Mouse (Mus musculus) left cerebral cortex, postnatal 14 days (tissue): Measurements from ENCODE around the gene Btbd2. TPM values are rescaled to one million over a fixed set of nuclear protein-coding genes. Genes with fewer than 3 reads are reported as not detected.
A peak's percentile ranks its signal among the peaks of the same experiment; 100 is the strongest.

Experiments used
- DNase-seq, 2 experiments: peaks; one replicate each; pipeline ENCODE4 v3.0.0; 2021 to 2022; ENCODE audit warnings: low spot score in 2 of 2, mixed read lengths in 1 of 2
- intact Hi-C: fragments of 180-260 bp; cut with DNase I; formaldehyde crosslinking; loops from one replicate; pipeline ENCODE4 v1.15.1; 2025
- long read RNA-seq, 2 experiments: library from polyadenylated mRNA; stranded (forward); transcript quantifications; one replicate each; pipeline ENCODE4 v2.0.0; 2021
- total RNA-seq, 2 experiments: library from RNA; stranded (reverse); gene quantifications; 2 replicates each; pipeline ENCODE4 v1.2.3; 2021

Btbd2 gene
- total RNA-seq: 10 to 100 TPM; 88.3 to 93.5 TPM
- long read RNA-seq, experiment 1, transcript Btbd2-202 (9 exons, 2,449 nt): major isoform, 135 of 195 reads
- long read RNA-seq, experiment 1, partial matches to known transcripts: 10 of 195 reads
- long read RNA-seq, experiment 1, other reads (novel, unspliced or antisense): 50 of 195 reads
- long read RNA-seq, experiment 2, transcript Btbd2-202 (9 exons, 2,449 nt): major isoform, 127 of 174 reads
- long read RNA-seq, experiment 2, partial matches to known transcripts: 5 of 174 reads
- long read RNA-seq, experiment 2, other reads (novel, unspliced or antisense): 42 of 174 reads

GRCm38 (mm10) chr10:80656863-80657623 is at the start of gene Btbd2:
Btbd2 (minus strand) TSS chr10:80657071.
- intact Hi-C loops: loop anchor here (2.0 kb wide), 1 partner anchor 18 kb away; no protein-coding TSS in a partner anchor
- DNase-seq: no peak

- intact Hi-C loops: no loop called here
- no peak for DNase-seq
Observed at GRCm38 (mm10) chr10:80705479-80705878, 48.6 kb upstream of the Btbd2 start.

GRCm38 (mm10) chr10:80705033-80705432 is 48.2 kb upstream of the Btbd2 start:
- DNase-seq: no peak
- intact Hi-C loops: no loop called here

GRCm38 (mm10) chr10:80704418-80704817 is 47.5 kb upstream of the Btbd2 start:
- DNase-seq: no peak
- intact Hi-C loops: no loop called here

- intact Hi-C loops: no loop called here
Observed at GRCm38 (mm10) chr10:80703643-80704042, 46.8 kb upstream of the Btbd2 start.

GRCm38 (mm10) chr10:80702536-80703390 is 45.9 kb upstream of the Btbd2 start:
- peak; percentile 94 to 98 for DNase-seq
- intact Hi-C loops: no loop called here

More at GRCm38 (mm10) chr10:80703643-80704042, 46.8 kb upstream of the Btbd2 start:
- no peak for DNase-seq

GRCm38 (mm10) chr10:80701721-80702535 is 45.1 kb upstream of the Btbd2 start, which contains the start of the genes Mob3a and Izumo4:
Mob3a (minus strand) TSS chr10:80701977.
Izumo4 (plus strand) TSS chr10:80702184.
- intact Hi-C loops: no loop called here
- peak; percentile 99 for DNase-seq

- intact Hi-C loops: no loop called here
- DNase-seq: no peak
Observed at GRCm38 (mm10) chr10:80700732-80701131, 43.9 kb upstream of the Btbd2 start.

GRCm38 (mm10) chr10:80700038-80700504 is 43.2 kb upstream of the Btbd2 start:
- no peak for DNase-seq
- intact Hi-C loops: no loop called here

- no peak for DNase-seq
- intact Hi-C loops: no loop called here
Observed at GRCm38 (mm10) chr10:80698605-80699004, 41.7 kb upstream of the Btbd2 start.

- intact Hi-C loops: no loop called here
- no peak for DNase-seq
Observed at GRCm38 (mm10) chr10:80697812-80698211, 40.9 kb upstream of the Btbd2 start.

- no peak for DNase-seq
- intact Hi-C loops: no loop called here
Observed at GRCm38 (mm10) chr10:80697393-80697787, 40.5 kb upstream of the Btbd2 start.

- intact Hi-C loops: no loop called here
- no peak for DNase-seq
Observed at GRCm38 (mm10) chr10:80696502-80697392, 39.9 kb upstream of the Btbd2 start.

GRCm38 (mm10) chr10:80695801-80696501 is 39.1 kb upstream of the Btbd2 start:
- DNase-seq: no peak
- intact Hi-C loops: no loop called here

- intact Hi-C loops: no loop called here
- no peak for DNase-seq
Observed at GRCm38 (mm10) chr10:80695186-80695585, 38.3 kb upstream of the Btbd2 start.

- intact Hi-C loops: no loop called here
- no peak for DNase-seq
Observed at GRCm38 (mm10) chr10:80694159-80694938, 37.5 kb upstream of the Btbd2 start.
